Mouse (Mus musculus) cortical plate, adult 2 months (tissue): Measurements from ENCODE around the gene Ppp1r9b.

Experiments used
- CTCF ChIP-seq: fragments of 200-500 bp; IDR thresholded peaks from 2 replicates; pipeline ENCODE4 v1.5.1; 2011; ENCODE audit warnings: mild to moderate bottlenecking, control low read depth, low read length; ENCODE audit not compliant: insufficient read depth; ENCODE audit errors: extremely low read depth
- POLR2A ChIP-seq: fragments of 200-500 bp; IDR thresholded peaks from 2 replicates; pipeline ENCODE4 v1.6.1; 2011; ENCODE audit warnings: mild to moderate bottlenecking, low read length, control low read depth; ENCODE audit not compliant: insufficient read depth; ENCODE audit errors: extremely low read depth

DNA sequence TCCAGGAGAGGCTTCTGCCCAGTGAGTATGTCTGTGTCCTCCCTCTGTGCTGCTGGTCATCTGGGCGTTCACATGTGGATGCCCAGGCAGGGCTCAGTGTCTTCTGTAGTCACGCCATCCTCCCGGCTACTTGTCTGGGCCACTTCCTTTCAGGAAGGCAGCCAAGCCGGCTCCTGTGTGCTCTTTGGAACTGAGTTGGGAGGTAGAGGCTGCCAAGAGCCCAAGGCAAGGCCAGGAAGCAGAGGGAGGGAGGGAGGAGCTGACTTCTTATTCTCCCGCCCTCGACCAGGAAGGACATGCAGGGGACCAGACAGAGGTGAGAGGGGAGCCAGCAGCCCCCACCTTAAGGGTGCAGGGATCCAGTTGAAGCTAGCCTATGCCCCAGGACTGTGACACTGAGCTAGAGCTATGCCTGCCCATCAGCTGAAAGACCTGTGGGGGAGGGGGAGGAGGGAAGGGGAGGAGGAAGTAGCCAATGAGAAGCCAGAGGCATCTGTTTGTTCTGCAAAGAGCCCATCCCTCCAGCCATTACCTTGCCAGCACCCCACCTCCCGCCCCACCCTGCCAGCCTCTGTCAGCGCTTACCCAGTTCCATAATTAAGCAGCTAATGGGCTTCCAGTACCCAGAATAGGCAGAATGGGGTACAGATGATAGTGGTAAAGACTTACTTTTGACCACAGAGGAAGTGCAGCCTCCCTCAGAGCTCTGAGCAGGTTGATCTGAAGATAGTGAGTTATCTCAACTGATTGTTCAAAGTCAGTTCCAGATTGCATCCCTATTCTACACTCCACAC is 32.6 kb upstream of the Ppp1r9b start:
- TF ChIP-seq POLR2A, result no peak
- no peak for TF ChIP-seq CTCF
